Mouse (Mus musculus) C2C12 (cell line): ENCODE measurements around the gene Serinc4.

Experiments
- CEBPB ChIP-seq: IDR thresholded peaks from one replicate; pipeline ENCODE4 v1.6.1; 2011; ENCODE audit warnings: low read depth, mild to moderate bottlenecking, control low read depth, moderate library complexity
- CTCF ChIP-seq: IDR thresholded peaks from one replicate; pipeline ENCODE4 v1.5.1; 2011; ENCODE audit not compliant: control insufficient read depth, insufficient read depth, insufficient read length
- MAX ChIP-seq: IDR thresholded peaks from one replicate; pipeline ENCODE4 v1.6.1; 2011; ENCODE audit warnings: mild to moderate bottlenecking, control low read depth
- MYOD1 ChIP-seq: IDR thresholded peaks from one replicate; pipeline ENCODE4 v1.6.1; 2011; ENCODE audit warnings: low read depth; ENCODE audit not compliant: control insufficient read depth, insufficient read length
- MYOG ChIP-seq: IDR thresholded peaks from one replicate; pipeline ENCODE4 v1.6.1; 2011; ENCODE audit not compliant: control insufficient read depth, insufficient read length; ENCODE audit errors: extremely low read depth
- USF1 ChIP-seq: IDR thresholded peaks from one replicate; pipeline ENCODE4 v1.6.1; 2011; ENCODE audit warnings: low read depth, mild to moderate bottlenecking, control low read depth, moderate library complexity

GRCm38 (mm10) chr2:121413387-121414042 lies 43.1 kb downstream of the Serinc4 start, which contains the start of the genes Pdia3 and Catsper2:
- TF ChIP-seq MYOG (no peak), CTCF (peak; percentile 49), CEBPB (no peak), USF1 (no peak), MYOD1 (no peak), MAX (peak; percentile 78)
